Mouse (Mus musculus) splenic B cell, adult 2 months (primary cell): ENCODE results near the gene Micall2.
A peak's percentile ranks its signal among the peaks of the same experiment; 100 is the strongest.

ENCODE experiments used
- DNase-seq: peaks from one replicate; pipeline ENCODE4 v3.0.0-alpha.2; 2011; ENCODE audit warnings: low read depth, low spot score
- H3K27me3 ChIP-seq: 2 replicates; pipeline ENCODE4 v1.6.1; 2012; ENCODE audit warnings: mild to moderate bottlenecking, low read length, moderate library complexity, mixed read lengths; ENCODE audit not compliant: control insufficient read depth, poor library complexity, insufficient read depth, severe bottlenecking
- H3K36me3 ChIP-seq: 2 replicates; pipeline ENCODE4 v1.6.1; 2012; ENCODE audit warnings: mild to moderate bottlenecking, low read length, moderate library complexity, mixed read lengths; ENCODE audit not compliant: control insufficient read depth, poor library complexity, insufficient read depth, severe bottlenecking

Micall2 gene

GRCm38 (mm10) chr5:139675707-139675967 lies 60.5 kb downstream of the Micall2 start:
- Histone ChIP-seq H3K36me3 (no peaks in the 10 kb centered on the region), H3K27me3 (no peaks in the 10 kb centered on the region)
- no peak for DNase-seq

- H3K36me3 ChIP-seq: no peaks in the 10 kb centered on the region
- H3K27me3 ChIP-seq: no peaks in the 10 kb centered on the region
- DNase-seq: no peak
Measured at GRCm38 (mm10) chr5:139674940-139675706, 61.0 kb downstream of the Micall2 start.

GRCm38 (mm10) chr5:139669380-139669779 lies 66.8 kb downstream of the Micall2 start:
- H3K36me3 ChIP-seq: no peaks in the 10 kb centered on the region
- no peaks in the 10 kb centered on the region for H3K27me3 ChIP-seq
- peak; percentile 12 for DNase-seq

- Histone ChIP-seq H3K36me3 (no peaks in the 10 kb centered on the region), H3K27me3 (no peaks in the 10 kb centered on the region)
- peak; percentile 33 for DNase-seq
Measured at GRCm38 (mm10) chr5:139668494-139668893, 67.6 kb downstream of the Micall2 start.

- no peaks in the 10 kb centered on the region for H3K27me3 ChIP-seq
- H3K36me3 ChIP-seq: no peaks in the 10 kb centered on the region
- no peak for DNase-seq
Measured at GRCm38 (mm10) chr5:139666496-139666895, 69.6 kb downstream of the Micall2 start.

- no peak for DNase-seq
- no peaks in the 10 kb centered on the region for H3K27me3 ChIP-seq
Measured at GRCm38 (mm10) chr5:139665375-139665774, 70.8 kb downstream of the Micall2 start.

GRCm38 (mm10) chr5:139661713-139662112 lies 74.4 kb downstream of the Micall2 start:
- no peaks in the 10 kb centered on the region for H3K36me3 ChIP-seq
- H3K27me3 ChIP-seq: no peaks in the 10 kb centered on the region
- DNase-seq: no peak

More at GRCm38 (mm10) chr5:139665375-139665774, 70.8 kb downstream of the Micall2 start:
- no peaks in the 10 kb centered on the region for H3K36me3 ChIP-seq

GRCm38 (mm10) chr5:139659307-139659706 lies 76.8 kb downstream of the Micall2 start:
- no peak for DNase-seq
- Histone ChIP-seq H3K27me3 (no peaks in the 10 kb centered on the region), H3K36me3 (no peaks in the 10 kb centered on the region)

GRCm38 (mm10) chr5:139658865-139659264 lies 77.3 kb downstream of the Micall2 start:
- Histone ChIP-seq H3K36me3 (no peaks in the 10 kb centered on the region), H3K27me3 (no peaks in the 10 kb centered on the region)
- no peak for DNase-seq

GRCm38 (mm10) chr5:139657959-139658602 lies 78.1 kb downstream of the Micall2 start:
- Histone ChIP-seq H3K27me3 (no peaks in the 10 kb centered on the region), H3K36me3 (no peaks in the 10 kb centered on the region)

More at GRCm38 (mm10) chr5:139657959-139658602, 78.1 kb downstream of the Micall2 start:
- DNase-seq: no peak
